Mouse (Mus musculus) left cerebral cortex, adult 18-20 months (tissue): ENCODE measurements around the gene Dock2. TPM values are rescaled to one million over a fixed set of nuclear protein-coding genes. Genes with fewer than 3 reads are reported as not detected.
A peak's percentile ranks its signal among the peaks of the same experiment; 100 is the strongest.
"Not testable (repeated sequence)": the region's sequence is repeated elsewhere in the genome, so short reads cannot be mapped to it uniquely, and the experiment has no call there.

Experiments
- DNase-seq, 2 experiments: peaks; one replicate each; pipeline ENCODE4 v3.0.0; 2021 to 2022; ENCODE audit warnings: low spot score in 2 of 2, mixed read lengths in 1 of 2
- long read RNA-seq, 2 experiments: library from polyadenylated mRNA; stranded (forward); transcript quantifications; one replicate each; pipeline ENCODE4 v2.0.0; 2021
- total RNA-seq, 2 experiments: library from RNA; stranded (reverse); gene quantifications; 2 replicates each; pipeline ENCODE4 v1.2.3; 2021

The Dock2 gene
- 1 to 10 TPM; 2.9 to 3.0 TPM for total RNA-seq
- long read RNA-seq, experiment 1, partial matches to known transcripts = 0 of 4 reads
- long read RNA-seq, experiment 1, other reads (novel, unspliced or antisense) = 3 of 4 reads
- long read RNA-seq, experiment 2 = 0 reads

- no peak for DNase-seq
Observed at GRCm38 (mm10) chr11:34783587-34784043, at the start of gene Dock2. Dock2 (minus strand) TSS chr11:34783892.

DNA sequence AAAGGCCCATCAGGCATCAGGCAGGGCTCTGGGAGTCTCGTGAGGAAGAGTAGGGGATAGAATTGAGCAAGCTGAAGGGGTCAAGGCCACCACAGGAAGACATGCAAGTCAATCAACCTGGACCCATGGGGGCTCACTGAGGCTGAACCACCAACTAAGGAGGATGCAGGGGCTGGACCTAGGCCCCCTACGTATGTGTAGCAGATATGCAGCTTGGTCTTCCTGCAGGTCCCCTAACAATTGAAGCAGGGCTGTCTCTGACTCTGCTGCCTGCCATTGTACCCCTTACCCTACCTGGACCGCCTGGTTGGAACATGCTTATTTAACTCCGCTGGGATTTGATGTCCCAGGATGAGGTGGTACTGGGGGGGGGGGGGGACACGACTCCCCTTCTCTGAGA lies 49.0 kb upstream of the Dock2 start:
- no peak for DNase-seq

GRCm38 (mm10) chr11:34827803-34828202 lies 44.1 kb upstream of the Dock2 start:
- DNase-seq = no peak

DNA sequence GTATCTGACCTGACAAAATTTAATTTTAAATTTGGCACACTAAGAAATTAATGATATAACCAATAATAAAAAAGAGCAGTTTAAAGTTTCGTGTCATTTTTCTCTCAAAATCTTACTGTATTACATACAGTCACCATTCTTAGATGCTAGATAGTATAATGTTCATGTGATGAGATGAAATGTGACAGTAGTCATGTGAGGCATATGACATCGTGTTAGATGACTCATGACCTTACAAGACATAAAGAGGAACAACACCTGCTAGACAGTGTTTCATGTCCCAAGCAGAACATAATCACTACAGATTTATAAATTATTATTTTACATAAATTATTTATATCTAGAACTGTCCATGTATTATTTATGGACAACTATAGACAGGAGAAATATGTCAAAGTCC lies 43.2 kb upstream of the Dock2 start:
- DNase-seq = no peak

GRCm38 (mm10) chr11:34824791-34825190 lies 41.1 kb upstream of the Dock2 start:
- DNase-seq = no peak

GRCm38 (mm10) chr11:34814767-34815166 lies 31.1 kb upstream of the Dock2 start:
- DNase-seq = no peak

- no peak for DNase-seq
Observed at GRCm38 (mm10) chr11:34814319-34814718, 30.6 kb upstream of the Dock2 start.

- not testable (repeated sequence) for DNase-seq
Observed at GRCm38 (mm10) chr11:34805026-34805425, 21.3 kb upstream of the Dock2 start.

DNA sequence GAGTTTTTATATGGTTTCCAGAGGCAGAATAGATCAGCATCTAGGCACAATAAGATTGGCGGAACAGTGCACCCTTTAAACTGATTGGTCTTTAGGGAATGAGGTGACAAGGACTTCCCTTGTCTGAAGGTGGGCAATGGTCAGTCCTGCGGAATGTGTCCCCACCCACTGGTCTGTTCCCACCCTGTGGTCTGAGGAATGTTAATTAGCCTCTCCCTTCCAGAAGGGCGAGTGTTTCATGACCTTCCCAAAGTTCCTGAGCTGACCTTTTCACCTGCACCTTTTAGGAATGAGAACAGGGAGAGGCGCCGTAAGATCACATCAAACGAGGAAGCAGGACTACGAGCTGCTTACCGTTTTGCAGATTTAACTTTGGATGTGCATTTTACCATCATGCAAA lies 14.4 kb upstream of the Dock2 start:
- DNase-seq = not testable (repeated sequence)

GRCm38 (mm10) chr11:34796097-34796496 lies 12.4 kb upstream of the Dock2 start:
- DNase-seq = peak in 1 of 2 experiments; percentile 14

GRCm38 (mm10) chr11:34791872-34792271 lies 8.2 kb upstream of the Dock2 start:
- no peak for DNase-seq

GRCm38 (mm10) chr11:34784864-34785263 lies 1.2 kb upstream of the Dock2 start:
- no peak for DNase-seq

GRCm38 (mm10) chr11:34782516-34783430 lies 919 bp downstream of the Dock2 start:
- DNase-seq = no peak

DNA sequence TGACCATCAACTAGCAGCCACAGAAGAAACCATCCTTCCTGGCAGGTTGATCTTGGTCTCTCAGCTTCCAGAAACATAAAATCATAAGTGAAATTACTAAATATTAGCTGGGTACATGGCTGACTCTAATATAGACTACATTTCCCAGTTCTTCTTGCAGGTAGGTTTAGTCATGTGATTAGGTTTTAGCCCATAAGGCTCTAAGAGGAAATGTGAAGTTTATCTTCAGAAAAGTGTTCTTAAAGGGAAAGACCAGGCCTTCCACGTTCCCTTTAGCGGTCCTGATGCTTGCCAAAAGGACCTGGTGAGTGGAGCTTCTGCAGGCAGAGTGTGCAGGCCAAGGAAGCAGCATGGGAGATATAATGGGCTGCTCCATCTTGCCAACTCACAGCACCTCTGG lies 2.9 kb downstream of the Dock2 start:
- no peak for DNase-seq

- no peak for DNase-seq
Observed at GRCm38 (mm10) chr11:34779966-34780365, 3.7 kb downstream of the Dock2 start.

DNA sequence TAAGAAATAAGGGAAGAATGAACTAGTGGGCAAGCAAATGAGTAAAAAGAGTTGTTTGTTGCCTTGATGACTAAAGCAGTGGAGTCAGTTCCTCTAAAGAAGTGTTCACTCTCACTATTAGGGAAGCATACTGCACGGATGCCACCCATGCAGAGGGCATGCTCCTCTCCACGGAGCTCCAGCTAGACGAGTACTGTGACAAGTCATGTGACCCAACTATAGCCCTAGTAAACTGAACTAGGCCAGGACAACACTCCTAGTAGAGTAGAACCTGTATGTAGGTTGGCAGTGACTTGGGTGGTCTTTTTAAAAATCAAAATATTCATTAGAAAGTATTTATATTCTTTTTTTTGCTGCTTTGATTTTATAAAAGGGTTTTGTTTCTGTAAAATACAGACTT lies 5.3 kb downstream of the Dock2 start:
- no peak for DNase-seq

GRCm38 (mm10) chr11:34777529-34777928 lies 6.2 kb downstream of the Dock2 start:
- DNase-seq = no peak

DNA sequence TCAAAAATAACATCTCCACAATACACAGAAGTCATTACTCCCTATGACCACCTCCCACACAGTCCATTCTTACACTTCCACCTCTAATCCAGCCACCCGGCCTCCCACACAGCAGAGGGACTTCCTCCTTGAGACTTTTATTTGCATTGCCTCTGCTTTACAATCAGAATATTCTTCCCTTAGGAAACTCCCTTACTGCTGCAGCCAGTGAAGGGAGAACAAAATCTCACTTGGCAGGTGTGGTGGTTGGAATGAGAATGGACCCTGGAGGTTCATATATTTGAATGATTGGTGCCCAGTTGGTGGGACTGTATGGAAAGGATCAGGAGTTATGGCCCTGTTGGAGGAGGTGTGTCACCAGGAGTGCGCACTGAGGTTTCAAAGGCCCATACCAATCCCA lies 7.6 kb downstream of the Dock2 start:
- DNase-seq = no peak

DNA sequence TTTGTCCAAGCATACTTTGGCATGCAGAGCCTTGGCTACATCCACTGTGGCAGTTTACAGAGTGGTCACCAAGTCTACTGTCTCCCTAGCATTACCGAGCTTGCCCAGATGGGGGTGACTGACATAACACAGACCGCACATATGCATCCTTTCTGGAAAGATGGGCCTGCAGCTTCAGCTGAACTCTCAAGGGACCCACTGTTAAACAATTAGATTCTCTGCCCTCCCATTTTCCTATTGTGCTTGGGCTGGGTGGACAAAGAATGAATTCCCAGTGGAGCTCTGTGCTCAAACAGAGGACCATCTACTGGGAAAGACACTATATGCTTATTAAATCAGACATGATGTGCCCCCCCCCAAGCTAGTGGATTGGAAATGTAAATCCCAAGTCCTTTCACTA lies 9.1 kb downstream of the Dock2 start:
- DNase-seq = no peak

DNA sequence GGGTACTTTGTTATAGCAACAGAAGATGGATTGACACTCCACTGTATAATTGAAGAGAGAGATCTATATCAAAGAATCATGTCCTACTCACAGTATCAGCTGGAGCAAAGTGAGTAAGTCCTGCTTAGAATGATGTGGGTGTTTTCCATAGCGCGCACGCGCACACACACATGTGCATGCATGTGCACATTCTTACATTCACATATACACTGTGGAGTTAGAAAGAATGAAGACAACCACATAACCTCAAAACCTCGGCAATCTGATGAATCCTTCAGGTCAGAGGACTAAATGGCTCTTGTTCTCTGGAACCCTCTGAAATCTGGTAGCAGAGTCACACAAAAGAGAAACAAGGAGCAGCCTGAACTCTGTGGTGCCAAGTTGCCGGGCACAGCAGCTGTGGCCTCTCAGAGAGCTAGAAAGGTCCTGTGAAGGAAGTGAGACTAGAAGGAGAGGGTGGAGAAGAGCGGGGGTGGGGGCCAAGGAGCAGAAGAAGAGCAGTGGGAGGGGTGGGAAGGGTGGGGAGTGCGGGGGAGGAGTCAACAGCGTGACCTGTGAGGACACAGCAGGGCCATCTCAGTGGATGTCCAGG lies 10.3 kb downstream of the Dock2 start:
- DNase-seq = no peak

DNA sequence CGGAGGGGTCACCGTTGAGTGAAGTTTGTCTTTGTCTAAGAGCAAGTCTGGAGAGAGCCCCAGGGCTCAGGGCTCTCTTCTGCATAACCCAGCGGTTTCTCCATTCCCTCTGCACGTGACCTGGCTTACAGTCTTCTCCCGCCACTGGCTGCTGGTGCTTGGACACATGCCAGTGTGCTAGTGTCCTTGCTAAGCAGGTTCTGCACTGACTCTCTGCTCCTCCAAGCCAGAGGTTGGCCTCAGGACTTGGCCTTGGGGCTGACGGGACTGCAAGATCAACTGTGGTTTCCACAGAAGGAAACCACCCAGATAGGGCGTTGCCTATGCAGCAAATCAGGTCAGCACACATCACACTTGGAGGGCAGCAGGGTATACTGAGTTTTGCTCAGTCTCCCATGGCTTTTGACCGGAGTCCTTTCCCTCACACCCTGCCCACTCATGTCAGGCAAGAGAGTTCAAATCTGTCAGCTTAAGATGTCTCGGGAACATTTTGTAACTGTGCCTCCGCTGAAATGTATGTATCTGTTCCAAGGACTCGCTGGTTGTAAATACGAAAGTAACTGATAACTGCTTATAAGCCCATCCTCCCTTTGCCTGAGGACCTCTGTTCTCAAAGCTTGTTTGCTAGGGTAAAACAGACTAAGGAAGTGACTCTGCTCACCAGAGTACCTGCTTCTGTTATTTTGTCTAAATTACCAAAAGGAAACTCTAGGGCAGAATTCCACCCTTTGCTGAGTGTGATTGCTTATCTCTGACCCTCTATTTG lies 12.3 kb downstream of the Dock2 start:
- no peak for DNase-seq

DNA sequence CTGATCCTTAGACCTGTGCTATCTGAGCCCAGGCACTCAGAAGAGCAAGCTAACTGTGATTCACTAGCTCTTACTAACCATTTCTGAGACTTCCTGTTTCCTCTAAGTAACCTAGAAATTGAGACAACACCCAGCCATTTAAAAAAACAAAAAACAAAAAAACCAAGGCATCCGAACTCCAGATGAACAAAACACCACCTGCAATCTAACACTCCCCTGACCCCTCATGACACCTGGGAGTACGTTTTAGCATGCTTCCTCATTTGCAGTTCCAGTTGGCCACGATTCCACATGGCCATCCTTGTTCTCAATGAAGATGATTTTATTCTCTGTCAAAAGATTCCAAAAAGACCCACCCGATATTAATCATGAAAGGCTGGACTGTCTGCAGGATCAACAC lies 13.0 kb downstream of the Dock2 start:
- DNase-seq = no peak
